Mouse (Mus musculus) hindbrain, embryonic 15.5 days (tissue): Measurements from ENCODE around the gene Gm17482. TPM values are rescaled to one million over a fixed set of nuclear protein-coding genes. Genes with fewer than 3 reads are reported as not detected.

Experiments used
- polyA plus RNA-seq: library from polyadenylated mRNA; unstranded; fragments of >200 nt; fragmentation: Nextera tagmentation; extraction: Ambion mirVana; gene quantifications from 2 replicates; pipeline ENCODE4 v1.2.1, GENCODE M21; 2015

The Gm17482 gene
- polyA plus RNA-seq, 1 experiment from 2014 or later = not detected

Other genes starting within 250 kb of the Gm17482 start
- gene Tamm41, start 189.5 kb upstream of the Gm17482 start, polyA plus RNA-seq = 45.5 and 47.1 TPM in 2 replicates
- 61.3 and 61.7 TPM in 2 replicates for gene Syn2, start 92.4 kb upstream of the Gm17482 start, polyA plus RNA-seq
- gene Timp4, start 24.9 kb downstream of the Gm17482 start, polyA plus RNA-seq = 23.2 and 27.1 TPM in 2 replicates
- 0.58 and 0.73 TPM in 2 replicates for gene Pparg, start 133.6 kb downstream of the Gm17482 start, polyA plus RNA-seq